Mouse (Mus musculus) liver, embryonic 15.5 days (tissue): ENCODE results near the gene Ush2a. TPM values are rescaled to one million over a fixed set of nuclear protein-coding genes. Genes with fewer than 3 reads are reported as not detected.
A peak's percentile ranks its signal among the peaks of the same experiment; 100 is the strongest.

Source experiments
- ATAC-seq: fragments of 200-750 bp; cut with Nextera tagmentation; 2 replicates; pipeline ENCODE4 v1.8.0; 2017; ENCODE audit warnings: moderate number of reproducible peaks, mild to moderate bottlenecking, moderate library complexity; ENCODE audit not compliant: insufficient read depth
- H3K27ac ChIP-seq: fragments of 300-500 bp; sonication (generic); replicated peaks from 2 replicates; pipeline ENCODE4 v1.5.1; 2015; ENCODE audit warnings: mild to moderate bottlenecking, inconsistent platforms
- H3K27me3 ChIP-seq: fragments of 300-500 bp; sonication (generic); 2 replicates; pipeline ENCODE4 v1.6.1; 2015; ENCODE audit warnings: mild to moderate bottlenecking, inconsistent platforms
- H3K36me3 ChIP-seq: fragments of 300-500 bp; sonication (generic); replicated peaks from 2 replicates; pipeline ENCODE4 v1.6.1; 2015; ENCODE audit warnings: moderate library complexity, mild to moderate bottlenecking, inconsistent platforms
- H3K4me1 ChIP-seq: fragments of 300-500 bp; sonication (generic); replicated peaks from 2 replicates; pipeline ENCODE4 v1.6.1; 2015; ENCODE audit warnings: inconsistent platforms
- H3K4me2 ChIP-seq: fragments of 300-500 bp; sonication (generic); 2 replicates; pipeline ENCODE4 v1.6.1; 2015; ENCODE audit warnings: moderate library complexity, mild to moderate bottlenecking, inconsistent platforms
- H3K4me3 ChIP-seq: fragments of 300-500 bp; sonication (generic); replicated peaks from 2 replicates; pipeline ENCODE4 v1.5.1; 2015; ENCODE audit warnings: mild to moderate bottlenecking, inconsistent platforms
- H3K9ac ChIP-seq: fragments of 300-500 bp; sonication (generic); 2 replicates; pipeline ENCODE4 v1.6.1; 2015; ENCODE audit warnings: moderate library complexity, mild to moderate bottlenecking, inconsistent platforms
- H3K9me3 ChIP-seq: fragments of 300-500 bp; sonication (generic); replicated peaks from 2 replicates; pipeline ENCODE4 v1.6.1; 2016; ENCODE audit warnings: inconsistent platforms
- WGBS: fragments of 180-500 bp; shearing (Covaris S2); methylation state at CpG from one replicate; pipeline ENCODE4 v1.1.7; 2015; ENCODE audit warnings: mixed read lengths; ENCODE audit not compliant: insufficient replicate concordance; 5-methylcytosine and 5-hydroxymethylcytosine counted together
- polyA plus RNA-seq: library from polyadenylated mRNA; unstranded; fragments of >200 nt; fragmentation: Nextera tagmentation; extraction: Ambion mirVana; gene quantifications from 2 replicates; pipeline ENCODE4 v1.2.1, GENCODE M21; 2015

Ush2a gene
- polyA plus RNA-seq, 1 experiment from 2014 or later, result not detected

DNA sequence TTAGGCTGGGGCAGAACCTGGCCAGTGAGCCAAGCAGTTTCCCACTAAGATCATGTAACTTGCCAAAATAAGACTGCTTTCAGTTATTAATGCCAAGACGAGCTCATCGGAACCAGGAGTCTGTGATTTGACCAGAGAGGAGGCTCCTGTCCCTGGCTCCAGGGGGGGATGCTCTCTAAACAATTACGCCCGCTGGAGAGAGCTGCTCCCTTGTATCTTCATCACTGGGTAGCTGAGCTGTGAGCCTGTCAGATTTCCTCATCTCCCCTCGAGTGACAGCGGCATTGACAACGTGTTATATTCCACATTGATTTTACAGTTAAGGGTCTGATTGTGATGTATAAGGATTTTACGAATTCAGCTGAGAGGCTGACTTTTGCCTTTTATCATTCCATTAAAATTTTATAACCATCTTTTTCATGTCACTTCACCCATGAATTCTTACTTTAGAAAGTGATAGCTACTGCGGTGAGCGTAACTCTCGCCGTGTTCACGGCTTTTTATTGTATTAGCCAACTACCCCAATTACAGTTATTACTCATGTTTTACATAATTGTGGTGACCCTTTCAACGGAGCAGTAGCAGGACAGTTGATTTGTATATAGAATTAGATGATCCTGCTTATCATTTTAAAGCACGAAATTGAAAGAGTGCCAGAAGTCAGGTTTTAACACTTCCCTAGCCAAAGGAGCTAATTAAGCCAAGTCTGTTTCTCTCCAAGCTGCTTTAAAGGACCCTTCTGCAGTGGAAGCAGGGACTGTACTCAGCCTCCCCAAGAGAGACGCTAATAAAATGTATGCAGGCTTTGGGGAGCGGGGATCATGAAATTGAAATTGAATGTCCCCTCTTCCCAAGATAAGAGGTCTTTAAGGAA, 463.5 kb downstream of the Ush2a start:
- Histone ChIP-seq H3K4me2 (no peak overlapping the region), H3K9ac (no peak overlapping the region), H3K27me3 (no peaks in the 10 kb centered on the region), H3K9me3 (no peaks in the 10 kb centered on the region), H3K36me3 (no peaks in the 10 kb centered on the region), H3K4me1 (no peaks in the 10 kb centered on the region), H3K27ac (no peak overlapping the region), H3K4me3 (no peak overlapping the region)
- 59% methylated on average over 17 of the region's 17 CpGs for WGBS
- ATAC-seq, result no peak

DNA sequence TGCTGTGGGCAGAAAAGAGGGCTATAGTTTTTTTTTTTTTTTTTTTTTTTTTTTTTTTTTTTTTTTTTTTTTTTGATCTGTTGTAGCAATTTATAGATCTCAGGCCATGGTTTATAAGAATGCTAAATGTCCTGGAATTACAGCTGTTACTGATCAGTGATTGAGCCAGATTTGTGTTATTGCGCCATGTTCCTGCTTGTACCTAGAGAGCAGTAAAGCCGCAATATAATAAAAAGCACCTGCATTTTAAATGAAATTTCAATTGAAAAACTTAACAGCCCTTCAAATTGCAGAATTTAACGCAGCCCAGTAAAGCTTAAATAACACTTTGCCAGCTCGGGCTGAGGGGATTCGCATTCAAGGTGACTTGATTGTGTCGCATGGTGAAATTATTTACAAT, 465.1 kb downstream of the Ush2a start:
- Histone ChIP-seq H3K4me2 (no peak overlapping the region), H3K27me3 (no peaks in the 10 kb centered on the region), H3K4me1 (no peaks in the 10 kb centered on the region), H3K9me3 (no peaks in the 10 kb centered on the region), H3K27ac (no peak overlapping the region), H3K36me3 (no peaks in the 10 kb centered on the region), H3K4me3 (no peak overlapping the region), H3K9ac (no peak overlapping the region)
- no peak for ATAC-seq
- WGBS, result 76% methylated on average over 6 of the region's 6 CpGs

GRCm38 (mm10) chr1:188728625-188729024, 466.8 kb downstream of the Ush2a start:
- WGBS, result 72% methylated on average over 8 of the region's 8 CpGs
- H3K9me3 ChIP-seq, result no peaks in the 10 kb centered on the region
- H3K4me1 ChIP-seq, result no peaks in the 10 kb centered on the region
- no peak overlapping the region for H3K9ac ChIP-seq
- no peaks in the 10 kb centered on the region for H3K27me3 ChIP-seq
- no peak overlapping the region for H3K27ac ChIP-seq
- no peaks in the 10 kb centered on the region for H3K36me3 ChIP-seq
- no peak for ATAC-seq
- H3K4me3 ChIP-seq, result no peak overlapping the region
- no peak overlapping the region for H3K4me2 ChIP-seq

GRCm38 (mm10) chr1:188729179-188729578, 467.4 kb downstream of the Ush2a start:
- H3K4me1 ChIP-seq, result no peaks in the 10 kb centered on the region
- H3K9ac ChIP-seq, result no peak overlapping the region
- no peak overlapping the region for H3K27ac ChIP-seq
- H3K4me3 ChIP-seq, result no peak overlapping the region
- H3K4me2 ChIP-seq, result no peak overlapping the region
- no peak for ATAC-seq
- no peaks in the 10 kb centered on the region for H3K27me3 ChIP-seq
- H3K36me3 ChIP-seq, result no peaks in the 10 kb centered on the region
- WGBS, result 66% methylated on average over 7 of the region's 7 CpGs
- H3K9me3 ChIP-seq, result no peaks in the 10 kb centered on the region

- H3K4me1 ChIP-seq, result no peaks in the 10 kb centered on the region
- no peaks in the 10 kb centered on the region for H3K9me3 ChIP-seq
- ATAC-seq, result no peak
- H3K27ac ChIP-seq, result no peak overlapping the region
- 56% methylated on average over 7 of the region's 7 CpGs for WGBS
- no peak overlapping the region for H3K9ac ChIP-seq
- no peaks in the 10 kb centered on the region for H3K27me3 ChIP-seq
- H3K4me2 ChIP-seq, result no peak overlapping the region
- no peak overlapping the region for H3K4me3 ChIP-seq
- no peaks in the 10 kb centered on the region for H3K36me3 ChIP-seq
Measured at GRCm38 (mm10) chr1:188734741-188735266, 473.0 kb downstream of the Ush2a start.

GRCm38 (mm10) chr1:188742971-188743370, 481.1 kb downstream of the Ush2a start:
- no peak overlapping the region for H3K9ac ChIP-seq
- no peak overlapping the region for H3K4me3 ChIP-seq
- H3K27me3 ChIP-seq, result no peaks in the 10 kb centered on the region
- 61% methylated on average over 7 of the region's 7 CpGs for WGBS
- H3K36me3 ChIP-seq, result no peaks in the 10 kb centered on the region
- no peak overlapping the region for H3K27ac ChIP-seq
- no peaks in the 10 kb centered on the region for H3K9me3 ChIP-seq
- no peaks in the 10 kb centered on the region for H3K4me1 ChIP-seq
- H3K4me2 ChIP-seq, result no peak overlapping the region
- no peak for ATAC-seq

DNA sequence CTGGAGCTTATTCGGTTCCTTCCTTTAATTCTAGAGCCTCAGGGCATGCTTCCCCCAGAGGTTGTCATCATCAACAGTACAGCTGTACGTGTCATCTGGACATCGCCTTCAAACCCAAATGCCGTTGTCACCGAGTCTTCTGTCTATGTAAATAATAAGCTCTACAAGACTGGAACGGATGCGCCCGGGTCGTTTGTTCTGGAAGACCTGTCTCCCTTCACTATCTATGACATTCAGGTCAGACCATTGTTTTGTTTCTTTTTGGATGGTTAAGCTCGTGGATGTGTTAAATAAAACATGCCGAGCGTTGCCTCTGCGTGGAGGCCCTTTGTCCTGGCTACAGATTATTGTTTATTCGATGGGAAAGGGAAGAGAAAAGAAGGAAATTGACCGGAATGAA, 493.2 kb downstream of the Ush2a start:
- H3K4me2 ChIP-seq, result no peak overlapping the region
- WGBS, result 70% methylated on average over 15 of the region's 15 CpGs
- H3K27me3 ChIP-seq, result no peaks in the 10 kb centered on the region
- H3K4me3 ChIP-seq, result no peak overlapping the region
- H3K9ac ChIP-seq, result no peak overlapping the region
- ATAC-seq, result no peak
- no peaks in the 10 kb centered on the region for H3K9me3 ChIP-seq
- H3K27ac ChIP-seq, result no peak overlapping the region
- no peaks in the 10 kb centered on the region for H3K4me1 ChIP-seq
- H3K36me3 ChIP-seq, result no peaks in the 10 kb centered on the region

GRCm38 (mm10) chr1:188760515-188760914, 498.7 kb downstream of the Ush2a start:
- no peak overlapping the region for H3K27ac ChIP-seq
- no peak overlapping the region for H3K9ac ChIP-seq
- no peak for ATAC-seq
- no peaks in the 10 kb centered on the region for H3K9me3 ChIP-seq
- H3K36me3 ChIP-seq, result no peaks in the 10 kb centered on the region
- 59% methylated on average over 3 of the region's 3 CpGs for WGBS
- no peaks in the 10 kb centered on the region for H3K27me3 ChIP-seq
- no peak overlapping the region for H3K4me2 ChIP-seq
- no peak overlapping the region for H3K4me3 ChIP-seq
- H3K4me1 ChIP-seq, result no peaks in the 10 kb centered on the region

- whole genome bisulfite sequencing, result 50% methylated on average over 6 of the region's 6 CpGs
- Histone ChIP-seq H3K4me2 (no peak overlapping the region), H3K4me3 (no peak overlapping the region), H3K9me3 (no peaks in the 10 kb centered on the region), H3K36me3 (no peaks in the 10 kb centered on the region), H3K27ac (no peak overlapping the region), H3K9ac (no peak overlapping the region), H3K27me3 (no peaks in the 10 kb centered on the region), H3K4me1 (no peaks in the 10 kb centered on the region)
- ATAC-seq, result no peak
Measured at GRCm38 (mm10) chr1:188762463-188762862, 500.6 kb downstream of the Ush2a start.

- Histone ChIP-seq H3K9ac (no peak overlapping the region), H3K36me3 (no peaks in the 10 kb centered on the region), H3K9me3 (no peaks in the 10 kb centered on the region), H3K27me3 (no peaks in the 10 kb centered on the region), H3K4me3 (no peak overlapping the region), H3K4me2 (no peak overlapping the region), H3K27ac (no peak overlapping the region), H3K4me1 (no peaks in the 10 kb centered on the region)
- 59% methylated on average over 3 of the region's 3 CpGs for WGBS
- ATAC-seq, result no peak
Measured at GRCm38 (mm10) chr1:188763761-188764160, 501.9 kb downstream of the Ush2a start.

DNA sequence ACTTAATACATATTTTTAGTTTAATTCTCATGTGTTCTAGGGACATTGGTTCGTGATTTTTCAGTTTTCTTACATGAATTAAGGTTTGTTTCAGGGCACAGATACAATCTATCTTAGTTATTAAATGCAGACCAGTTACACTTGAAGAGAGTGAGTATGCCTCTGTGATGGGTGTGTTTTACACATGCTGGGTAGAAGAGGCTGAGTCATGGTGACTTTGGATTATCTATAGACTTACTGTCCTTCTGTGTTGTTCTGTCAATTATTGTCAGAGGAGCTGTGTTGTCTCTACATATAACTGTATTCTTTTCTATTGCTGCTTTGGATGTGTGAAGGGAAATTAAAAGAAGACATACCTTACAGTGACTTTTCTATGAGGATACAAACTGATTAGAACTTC, 509.0 kb downstream of the Ush2a start:
- no peak overlapping the region for H3K9ac ChIP-seq
- H3K4me3 ChIP-seq, result no peak overlapping the region
- no peaks in the 10 kb centered on the region for H3K9me3 ChIP-seq
- no peak overlapping the region for H3K4me2 ChIP-seq
- H3K36me3 ChIP-seq, result no peaks in the 10 kb centered on the region
- ATAC-seq, result peak; percentile 72
- WGBS, result 58% methylated on average over 1 of the region's 1 CpGs
- no peaks in the 10 kb centered on the region for H3K27me3 ChIP-seq
- no peaks in the 10 kb centered on the region for H3K4me1 ChIP-seq
- H3K27ac ChIP-seq, result no peak overlapping the region
